Mouse (Mus musculus) CD8-positive naive resting alpha-beta T cell, adult 57 days (primary cell): ENCODE data around the gene Itpkc. TPM values are rescaled to one million over a fixed set of nuclear protein-coding genes. Genes with fewer than 3 reads are reported as not detected.

Experiments
- total RNA-seq: library from RNA; stranded (reverse); gene quantifications from one replicate; pipeline ENCODE4 v1.2.4, GENCODE M21; 2023

Gene Itpkc
- 12.4 TPM for total RNA-seq

GRCm38 (mm10) chr7:27228281-27228821 is at the start of gene Itpkc:
Gene Itpkc (minus strand): TSS chr7:27228661.

GRCm38 (mm10) chr7:27258205-27258899 is 29.9 kb upstream of the Itpkc start, which contains the start of gene Numbl:
Gene Numbl (plus strand): TSS chr7:27258433.

GRCm38 (mm10) chr7:27232781-27233281 is 4.4 kb upstream of the Itpkc start, which contains the start of gene Coq8b:
Gene Coq8b (plus strand): TSS chr7:27233023.

DNA sequence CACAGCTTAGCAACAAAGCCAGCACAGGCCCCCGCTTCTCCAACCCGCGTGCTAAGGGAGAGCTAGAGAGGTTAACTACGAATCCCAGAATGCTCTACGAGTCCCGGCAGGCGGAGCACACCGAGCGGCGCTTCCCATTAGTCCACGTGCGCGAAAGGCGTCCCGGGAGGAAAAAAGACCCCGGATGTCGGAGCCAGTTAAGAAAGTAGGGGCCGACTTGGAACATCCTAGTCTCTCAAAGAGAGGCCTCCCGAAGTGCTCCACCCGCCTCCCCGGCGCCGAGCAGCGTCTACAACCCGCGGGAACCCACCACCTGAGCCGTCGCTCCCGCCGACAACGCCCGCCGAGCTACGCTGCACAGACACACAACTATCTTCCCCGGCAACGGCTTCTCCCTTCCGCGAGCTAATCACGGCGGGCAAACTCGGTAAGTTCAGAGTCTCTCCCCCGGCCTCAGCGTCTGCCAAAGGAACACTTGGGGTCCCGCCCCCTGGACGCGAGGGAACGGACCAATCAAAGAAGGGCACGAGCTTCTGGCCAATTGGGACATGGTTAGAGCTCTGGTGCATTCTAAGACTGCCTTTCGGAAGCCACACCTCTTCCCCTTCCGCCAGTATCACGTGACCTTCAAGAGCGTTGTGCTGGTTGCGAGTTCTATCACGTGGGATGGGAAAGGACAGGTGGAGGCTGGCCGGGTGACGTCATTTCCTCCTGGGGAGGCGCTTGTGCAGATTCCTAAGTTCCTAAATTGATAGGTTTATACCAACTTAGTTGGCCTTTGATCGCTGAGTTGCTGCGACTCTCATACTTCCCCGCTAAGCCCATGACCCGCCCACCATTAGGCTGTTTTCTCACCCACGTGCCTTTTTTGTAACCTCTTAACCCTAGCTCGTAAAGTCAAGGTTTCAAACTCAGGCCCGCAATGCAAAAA is 32.5 kb downstream of the Itpkc start, which contains the start of the genes BC024978 and Snrpa:
Gene BC024978 (plus strand): TSS at position 101 of the 931 bp plus-strand sequence.
Gene Snrpa (minus strand): TSS at position 591 of the 931 bp plus-strand sequence.

DNA sequence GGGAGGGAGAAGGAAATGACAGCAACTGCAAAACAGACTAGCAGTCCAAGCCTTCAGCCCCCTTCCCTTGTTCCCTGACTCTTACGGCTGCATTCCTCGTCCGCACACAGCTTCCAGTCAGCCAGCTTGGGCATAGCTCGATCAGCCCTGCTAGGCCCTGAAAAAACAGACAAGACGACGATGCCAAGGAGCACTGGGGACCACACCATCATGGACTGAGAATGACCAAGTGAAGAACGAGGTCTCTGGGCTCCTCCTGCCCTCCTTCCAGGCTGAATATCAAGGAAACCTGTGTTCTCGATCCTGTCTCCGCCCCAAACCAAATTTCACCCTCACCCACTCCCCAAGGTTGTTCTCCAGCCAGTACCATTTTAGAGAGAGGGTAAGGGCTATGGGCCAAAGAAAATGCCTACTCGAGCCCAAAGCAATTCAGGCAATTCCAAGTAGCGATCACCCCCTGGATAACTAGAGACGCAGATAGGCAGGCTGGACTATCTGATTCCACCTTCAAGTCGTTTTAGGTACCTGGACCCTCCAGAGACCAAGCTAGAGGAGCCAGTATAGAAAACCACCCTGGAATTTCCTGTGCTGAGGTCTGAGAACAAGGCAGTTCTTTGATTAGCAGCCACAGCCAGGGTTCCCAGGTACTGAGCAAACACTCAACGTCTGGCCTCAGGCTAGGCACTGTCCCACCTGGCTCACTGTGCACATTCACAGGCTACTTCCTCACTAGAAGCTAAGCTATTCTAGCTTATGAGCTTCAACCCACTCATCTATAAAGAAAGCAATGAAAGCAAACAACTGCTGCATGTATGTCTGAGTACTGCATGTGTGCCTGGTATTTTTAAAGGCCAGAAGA is 47.4 kb downstream of the Itpkc start, which contains the start of the genes Gm21983 and Mia:
Gene Gm21983 (minus strand): TSS at position 250 of the 859 bp plus-strand sequence.
Gene Mia (minus strand): TSS at position 321 of the 859 bp plus-strand sequence.

GRCm38 (mm10) chr7:27178324-27179216 is 49.9 kb downstream of the Itpkc start, which contains the start of gene Rab4b:
Gene Rab4b (minus strand): TSS chr7:27178896.

DNA sequence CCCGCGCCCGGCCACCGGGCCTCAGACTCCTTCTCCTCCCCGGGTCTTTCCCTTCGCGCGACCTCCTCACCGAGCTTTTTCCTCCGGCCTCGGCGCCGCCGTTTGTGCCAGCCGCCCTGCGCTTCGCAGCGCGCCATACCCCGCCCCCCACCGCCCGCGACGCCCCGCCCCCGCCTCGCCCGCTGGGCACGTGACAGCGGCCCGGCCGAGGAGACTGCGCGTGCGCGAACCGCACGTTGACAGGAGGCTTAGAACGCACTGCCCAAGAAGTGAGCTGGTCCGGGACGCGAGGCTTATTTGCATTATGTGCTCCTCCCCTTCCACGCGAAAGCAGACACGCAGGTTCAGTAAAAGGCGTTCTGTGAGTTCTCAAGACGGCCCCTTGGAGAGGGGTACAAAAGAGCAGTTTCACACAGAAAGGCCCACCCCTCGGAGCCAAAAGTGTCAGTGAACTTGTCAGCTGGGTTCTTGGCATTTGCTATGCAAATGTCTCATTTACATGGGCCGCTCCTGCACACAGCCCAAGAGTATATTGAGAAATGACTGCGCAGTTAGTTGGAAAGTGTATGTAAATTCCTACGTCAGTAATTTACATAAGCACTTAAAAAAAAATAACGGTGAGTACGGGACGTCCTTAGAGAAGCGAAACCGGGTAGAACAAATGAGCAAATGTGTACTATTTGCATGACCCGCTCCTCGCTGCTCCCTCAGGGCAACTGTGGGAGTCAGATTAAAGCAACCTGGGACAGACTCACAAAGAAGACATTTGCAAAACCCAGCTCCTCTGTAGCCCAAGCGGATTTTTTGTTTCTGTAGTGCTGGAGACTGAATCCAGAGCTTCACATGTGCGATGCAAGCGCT is 61.6 kb downstream of the Itpkc start, which contains the start of gene Egln2:
Gene Egln2 (minus strand): TSS at position 189 of the 861 bp plus-strand sequence.

Other genes starting within 250 kb of the Itpkc start
- gene Cyp2a12, start 199.6 kb downstream of the Itpkc start, total RNA-seq = not detected
- not detected for gene Cyp2f2, start 108.8 kb downstream of the Itpkc start, total RNA-seq
- gene Cyp2t4, start 74.9 kb downstream of the Itpkc start, total RNA-seq = not detected
- 71.8 TPM for gene Egln2, start 61.9 kb downstream of the Itpkc start, total RNA-seq
- 85.3 TPM for gene Rab4b, start 49.8 kb downstream of the Itpkc start, total RNA-seq
- gene Gm21983, start 47.6 kb downstream of the Itpkc start, total RNA-seq = not detected
- gene Mia, start 47.5 kb downstream of the Itpkc start, total RNA-seq = 1.1 TPM
- gene BC024978, start 32.9 kb downstream of the Itpkc start, total RNA-seq = 19.7 TPM
- gene Snrpa, start 32.4 kb downstream of the Itpkc start, total RNA-seq = 84.5 TPM
- 14.0 TPM for gene Coq8b, start 4.4 kb upstream of the Itpkc start, total RNA-seq
- gene Numbl, start 29.8 kb upstream of the Itpkc start, total RNA-seq = 3.1 TPM
- 1.2 TPM for gene Ltbp4, start 109.0 kb upstream of the Itpkc start, total RNA-seq
- gene Shkbp1, start 127.4 kb upstream of the Itpkc start, total RNA-seq = 80.0 TPM
- gene Gm20479, start 128.8 kb upstream of the Itpkc start, total RNA-seq = not detected
- not detected for gene Sptbn4, start 219.0 kb upstream of the Itpkc start, total RNA-seq
- 13.1 TPM for gene Blvrb, start 219.3 kb upstream of the Itpkc start, total RNA-seq
- gene Sertad3, start 245.1 kb upstream of the Itpkc start, total RNA-seq = 9.9 TPM